Mouse (Mus musculus): ENCODE measurements around the gene Insm1.

DNA sequence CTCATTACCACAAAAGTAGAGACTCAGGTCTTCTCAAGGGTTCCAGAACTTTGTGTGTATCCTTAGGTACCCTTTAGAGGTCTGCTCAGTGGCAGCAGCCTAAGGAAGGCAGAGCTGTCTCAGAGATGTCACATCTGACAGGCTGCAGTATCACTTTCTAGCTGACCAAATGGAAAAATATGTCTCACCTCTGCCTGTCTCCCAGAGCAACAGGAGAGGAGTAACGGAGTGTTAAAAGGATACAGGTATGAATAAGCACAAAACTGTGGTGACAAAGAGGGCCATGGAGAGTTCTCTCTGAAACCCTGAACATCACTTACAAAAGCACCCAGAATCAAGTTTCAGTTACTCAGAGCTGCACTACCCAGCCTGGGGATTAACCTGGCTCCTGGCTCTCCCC lies 32.7 kb downstream of the Insm1 start:
- TF ChIP-seq POLR2A (IDR thresholded peaks at IDR 0.05; ENCODE audit: insufficient read depth, low read length) (no peak), CTCF (IDR thresholded peaks at IDR 0.05; ENCODE audit: low read depth, low read length) (no peak)

Measured in ES-Bruce4 (cell line).